Mouse (Mus musculus) embryonic facial prominence, embryonic 10.5 days (tissue): ENCODE results near the gene Cdyl. TPM values are rescaled to one million over a fixed set of nuclear protein-coding genes. Genes with fewer than 3 reads are reported as not detected.

ENCODE experiments used
- DNase-seq: peaks from one replicate; pipeline ENCODE4 v3.0.0-alpha.2; 2017; ENCODE audit warnings: low spot score
- H3K27ac ChIP-seq: fragments of 300-500 bp; sonication (generic); replicated peaks from 2 replicates; pipeline ENCODE4 v1.5.1; 2016; ENCODE audit warnings: mild to moderate bottlenecking
- H3K27me3 ChIP-seq: fragments of 300-500 bp; sonication (generic); replicated peaks from 2 replicates; pipeline ENCODE4 v1.6.1; 2016; ENCODE audit warnings: low read depth, mild to moderate bottlenecking; ENCODE audit not compliant: poor library complexity, severe bottlenecking
- H3K36me3 ChIP-seq: fragments of 300-500 bp; sonication (generic); replicated peaks from 2 replicates; pipeline ENCODE4 v1.6.1; 2016; ENCODE audit warnings: mild to moderate bottlenecking, moderate library complexity
- H3K4me1 ChIP-seq: fragments of 300-500 bp; sonication (generic); 2 replicates; pipeline ENCODE4 v1.6.1; 2016
- H3K4me3 ChIP-seq: fragments of 300-500 bp; sonication (generic); 2 replicates; pipeline ENCODE4 v1.5.1; 2016; ENCODE audit warnings: mild to moderate bottlenecking, moderate library complexity
- H3K9me3 ChIP-seq: fragments of 300-500 bp; sonication (generic); 2 replicates; pipeline ENCODE4 v1.6.1; 2016; ENCODE audit warnings: mild to moderate bottlenecking
- WGBS: fragments of 180-500 bp; shearing (Covaris S2); methylation state at CpG from one replicate; pipeline ENCODE4 v1.1.7; 2016; 5-methylcytosine and 5-hydroxymethylcytosine counted together
- polyA plus RNA-seq: library from polyadenylated mRNA; unstranded; fragments of >200 nt; fragmentation: Nextera tagmentation; extraction: Ambion mirVana; gene quantifications from 2 replicates; pipeline ENCODE4 v1.2.1, GENCODE M21; 2016

Cdyl gene
- polyA plus RNA-seq, 1 experiment from 2014 or later, result 11.8 TPM

DNA sequence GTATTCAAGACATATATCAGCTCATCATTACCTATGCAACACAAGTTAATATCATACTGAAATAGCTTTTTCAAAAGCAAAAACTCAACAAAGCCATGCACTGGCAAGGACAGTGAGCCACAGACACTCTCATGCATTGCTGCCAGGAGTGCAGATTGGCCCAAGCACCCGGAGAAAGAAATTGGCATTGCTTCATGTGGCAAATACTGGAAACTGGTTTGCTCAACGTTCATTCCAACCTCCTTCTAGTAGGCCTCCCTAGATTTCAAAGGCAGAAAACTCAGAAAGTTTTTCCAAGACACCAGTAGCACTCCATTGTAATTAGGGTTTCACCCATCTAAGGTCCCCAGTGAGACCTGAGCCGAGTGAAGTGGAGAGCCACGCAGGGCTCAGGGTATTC lies 6.8 kb upstream of the Cdyl start:
- Histone ChIP-seq H3K9me3 (no peaks in the 10 kb centered on the region), H3K4me3 (no peak overlapping the region), H3K36me3 (no peaks in the 10 kb centered on the region), H3K27ac (no peak overlapping the region), H3K27me3 (no peaks in the 10 kb centered on the region), H3K4me1 (no peaks in the 10 kb centered on the region)
- no peak for DNase-seq
- 86% methylated on average over 4 of the region's 4 CpGs for WGBS

DNA sequence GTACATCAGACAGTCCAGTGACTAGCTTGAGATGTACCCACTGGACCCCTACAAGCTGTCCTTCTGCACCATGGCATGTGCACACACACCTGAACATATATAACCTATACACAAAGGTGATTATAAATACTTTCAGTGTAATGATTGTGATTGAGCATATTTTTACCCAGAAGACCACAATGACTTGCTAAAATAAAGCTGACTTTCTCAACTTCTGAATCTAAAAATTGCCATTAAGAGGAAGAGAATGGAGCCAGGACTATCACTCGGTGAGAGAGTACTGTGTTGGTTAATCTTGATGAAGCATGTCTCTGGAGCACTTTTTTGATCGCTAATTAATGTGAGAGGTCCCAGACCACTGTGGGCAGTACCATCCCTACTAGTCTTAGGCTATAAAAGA lies 2.8 kb upstream of the Cdyl start:
- Histone ChIP-seq H3K4me1 (no peaks in the 10 kb centered on the region), H3K36me3 (no peaks in the 10 kb centered on the region), H3K27me3 (no peaks in the 10 kb centered on the region), H3K27ac (no peak overlapping the region), H3K4me3 (no peak overlapping the region), H3K9me3 (no peaks in the 10 kb centered on the region)
- 92% methylated on average over 2 of the region's 2 CpGs for WGBS
- DNase-seq, result no peak

DNA sequence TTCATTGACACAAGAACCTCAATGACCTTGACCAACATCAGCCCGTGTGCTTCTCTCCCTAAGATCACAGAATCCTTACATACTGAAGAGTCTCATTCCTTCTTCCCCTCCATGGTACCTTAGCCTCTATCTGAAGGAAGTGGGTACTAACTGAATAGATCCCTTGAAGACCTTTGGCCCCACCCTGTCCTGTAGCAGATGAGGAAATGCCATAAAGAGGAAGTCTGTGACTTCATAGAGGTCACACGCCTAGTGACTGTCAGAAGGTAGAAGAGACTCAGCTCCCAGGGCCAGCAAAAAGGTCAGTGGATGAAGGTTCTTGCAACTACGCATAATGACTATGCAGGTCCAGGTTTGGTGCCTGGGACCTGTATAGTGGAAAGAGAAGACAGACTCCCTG lies 5.8 kb downstream of the Cdyl start:
- WGBS, result 86% methylated on average over 3 of the region's 3 CpGs
- DNase-seq, result no peak

DNA sequence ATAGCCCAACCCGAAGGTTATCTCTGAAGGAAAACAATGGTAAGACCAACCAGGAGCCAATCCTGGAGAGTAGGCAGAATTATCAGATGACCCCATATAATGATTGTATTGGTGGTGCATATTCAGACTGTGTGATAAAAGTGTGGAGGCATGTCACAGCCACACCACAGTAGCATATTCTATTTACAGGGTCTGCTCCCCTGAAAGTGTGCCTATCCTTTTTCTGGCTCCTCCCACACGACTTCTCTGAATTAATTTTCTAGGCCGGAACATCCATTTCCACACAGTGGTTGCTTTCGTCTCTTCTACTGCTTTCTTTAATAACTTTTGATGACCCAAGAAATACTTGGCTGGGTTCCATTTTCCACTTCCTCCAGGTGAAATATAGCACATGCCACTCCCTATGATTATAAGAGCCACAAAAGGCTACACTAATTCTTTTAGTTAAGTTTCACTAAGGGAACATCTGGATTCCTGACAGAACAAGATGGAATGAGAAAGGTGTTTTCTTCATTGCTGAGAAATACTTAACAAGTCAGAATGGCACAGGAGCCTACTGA lies 10.4 kb downstream of the Cdyl start:
- no peaks in the 10 kb centered on the region for H3K4me1 ChIP-seq
- no peak overlapping the region for H3K27ac ChIP-seq
- no peak for DNase-seq
- H3K27me3 ChIP-seq, result no peaks in the 10 kb centered on the region
- no peak overlapping the region for H3K4me3 ChIP-seq
- 81% methylated on average over 4 of the region's 4 CpGs for WGBS
- H3K9me3 ChIP-seq, result no peaks in the 10 kb centered on the region
- no peaks in the 10 kb centered on the region for H3K36me3 ChIP-seq

More for the DNA sequence above, 5.8 kb downstream of the Cdyl start:
- Histone ChIP-seq H3K9me3 (no peaks in the 10 kb centered on the region), H3K4me3 (no peak overlapping the region), H3K27ac (no peak overlapping the region), H3K36me3 (no peaks in the 10 kb centered on the region), H3K27me3 (no peaks in the 10 kb centered on the region), H3K4me1 (no peaks in the 10 kb centered on the region)

DNA sequence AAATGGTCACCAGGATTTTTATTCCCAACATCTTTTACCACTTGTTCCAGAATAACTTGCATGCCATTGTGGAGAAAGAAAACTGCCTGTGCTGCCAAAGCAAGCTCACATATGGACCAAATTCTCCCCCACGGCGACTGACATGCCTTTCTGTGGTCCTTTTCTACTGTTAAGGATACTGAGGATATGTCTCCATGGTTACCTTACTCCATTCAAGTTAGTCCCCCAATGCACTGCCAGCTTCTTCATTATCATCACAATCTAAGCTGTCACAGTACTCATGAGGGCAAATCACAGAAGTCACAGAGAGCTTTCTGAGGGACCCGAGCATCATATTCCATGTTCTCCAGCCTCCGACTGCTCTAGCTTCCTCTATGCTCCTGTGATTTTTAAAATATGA lies 11.2 kb downstream of the Cdyl start:
- no peaks in the 10 kb centered on the region for H3K27me3 ChIP-seq
- H3K27ac ChIP-seq, result no peak overlapping the region
- H3K4me3 ChIP-seq, result no peak overlapping the region
- no peaks in the 10 kb centered on the region for H3K4me1 ChIP-seq
- no peaks in the 10 kb centered on the region for H3K9me3 ChIP-seq
- 81% methylated on average over 4 of the region's 4 CpGs for WGBS
- DNase-seq, result no peak
- no peaks in the 10 kb centered on the region for H3K36me3 ChIP-seq

DNA sequence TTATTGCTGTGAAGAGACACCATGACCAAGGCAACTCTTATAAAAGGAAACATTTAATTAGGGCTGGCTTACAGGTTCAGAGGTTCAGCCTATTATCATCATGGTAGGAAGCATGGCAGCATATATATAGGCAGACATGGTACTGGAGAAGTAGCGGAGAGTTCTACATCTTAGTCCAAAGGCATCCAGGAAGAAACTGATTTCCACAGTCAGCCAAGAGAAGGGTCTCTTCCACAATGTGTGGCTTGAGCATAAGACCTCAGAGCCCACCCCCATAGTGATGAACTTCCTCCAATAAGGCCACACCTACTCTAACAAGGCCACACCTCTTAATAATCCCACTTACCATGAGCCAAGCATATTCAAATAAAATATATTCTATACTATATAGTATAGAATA lies 17.3 kb downstream of the Cdyl start:
- 97% methylated on average over 1 of the region's 1 CpGs for WGBS
- no peaks in the 10 kb centered on the region for H3K36me3 ChIP-seq
- no peak overlapping the region for H3K27ac ChIP-seq
- H3K9me3 ChIP-seq, result no peaks in the 10 kb centered on the region
- DNase-seq, result no peak
- no peak overlapping the region for H3K4me3 ChIP-seq
- H3K4me1 ChIP-seq, result no peaks in the 10 kb centered on the region
- no peaks in the 10 kb centered on the region for H3K27me3 ChIP-seq

DNA sequence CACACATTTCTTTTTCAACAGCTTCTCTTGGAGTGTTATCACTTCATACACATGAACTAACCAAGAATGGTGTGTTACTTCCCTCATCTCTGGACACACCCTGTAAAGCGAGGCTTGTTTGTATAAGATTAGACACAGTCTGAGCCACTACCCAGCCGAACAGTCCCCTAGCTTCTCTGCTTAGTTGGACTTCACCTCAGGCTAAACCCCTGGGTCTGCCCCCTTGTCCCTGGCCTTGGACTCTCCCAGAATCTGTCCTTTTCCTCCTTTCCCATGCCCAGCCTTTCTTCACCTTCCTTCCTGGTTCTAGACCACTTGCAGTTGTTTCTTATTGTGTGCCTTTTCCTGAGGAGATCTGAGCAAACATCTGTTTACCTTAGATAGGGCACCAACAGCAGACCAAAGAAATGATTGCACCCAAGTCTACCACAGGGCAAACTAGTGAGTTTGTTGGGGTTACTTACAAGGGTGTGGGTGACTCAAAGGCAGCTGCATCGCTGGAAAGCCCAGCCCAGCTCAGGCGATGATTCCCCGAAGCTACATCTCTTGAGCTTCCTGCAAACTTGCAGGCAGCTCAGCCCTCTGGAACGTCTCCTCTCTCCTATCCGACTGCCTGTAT lies 17.9 kb downstream of the Cdyl start:
- no peak for DNase-seq
- H3K9me3 ChIP-seq, result no peaks in the 10 kb centered on the region
- no peaks in the 10 kb centered on the region for H3K36me3 ChIP-seq
- WGBS, result 72% methylated on average over 7 of the region's 7 CpGs
- no peaks in the 10 kb centered on the region for H3K4me1 ChIP-seq
- no peaks in the 10 kb centered on the region for H3K27me3 ChIP-seq
- H3K27ac ChIP-seq, result no peak overlapping the region
- H3K4me3 ChIP-seq, result no peak overlapping the region

DNA sequence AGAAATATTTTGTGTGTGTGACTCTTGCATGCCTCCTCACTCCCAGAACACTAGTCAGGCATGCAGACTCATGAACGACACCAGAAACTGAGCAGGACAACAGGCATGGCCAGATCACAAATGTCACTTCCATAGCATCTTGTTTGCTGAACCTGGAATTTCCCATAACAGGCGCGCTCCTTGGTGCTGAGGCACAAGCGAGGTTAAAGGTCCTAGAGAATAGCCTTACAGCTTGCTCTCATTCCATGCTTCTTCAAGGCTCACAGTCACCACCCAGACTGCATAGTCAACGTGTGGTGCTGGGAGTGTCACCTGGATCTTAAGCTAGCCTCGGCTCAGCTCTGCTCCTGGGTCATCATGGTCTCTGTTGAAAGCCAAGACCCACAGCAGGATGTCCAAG lies 19.1 kb downstream of the Cdyl start:
- no peaks in the 10 kb centered on the region for H3K36me3 ChIP-seq
- 89% methylated on average over 6 of the region's 6 CpGs for WGBS
- H3K4me1 ChIP-seq, result no peaks in the 10 kb centered on the region
- H3K4me3 ChIP-seq, result no peak overlapping the region
- no peaks in the 10 kb centered on the region for H3K9me3 ChIP-seq
- DNase-seq, result no peak
- no peak overlapping the region for H3K27ac ChIP-seq
- H3K27me3 ChIP-seq, result no peaks in the 10 kb centered on the region

DNA sequence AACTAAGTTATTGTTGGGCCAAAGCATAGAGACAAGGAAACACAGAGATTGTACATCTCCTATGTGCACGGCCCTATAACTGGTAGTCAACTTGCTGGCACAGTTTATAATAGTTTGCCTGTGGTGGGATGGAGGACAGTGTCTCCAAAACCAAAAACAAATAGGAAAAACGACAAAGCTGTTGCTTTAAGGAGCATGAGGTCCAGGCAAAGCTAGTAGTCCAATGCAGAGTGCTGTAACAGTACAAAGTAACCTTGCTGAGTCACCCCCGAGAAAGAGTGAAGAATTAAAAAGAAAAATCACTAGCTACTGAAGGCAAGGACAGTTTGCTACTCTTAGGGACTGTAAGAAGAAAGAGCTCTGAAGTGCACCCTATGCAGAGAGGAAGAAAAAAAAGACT lies 21.7 kb downstream of the Cdyl start:
- 82% methylated on average over 3 of the region's 3 CpGs for WGBS
- Histone ChIP-seq H3K27me3 (no peaks in the 10 kb centered on the region), H3K9me3 (no peaks in the 10 kb centered on the region), H3K27ac (no peak overlapping the region), H3K36me3 (no peaks in the 10 kb centered on the region), H3K4me1 (no peaks in the 10 kb centered on the region), H3K4me3 (no peak overlapping the region)
- DNase-seq, result no peak

DNA sequence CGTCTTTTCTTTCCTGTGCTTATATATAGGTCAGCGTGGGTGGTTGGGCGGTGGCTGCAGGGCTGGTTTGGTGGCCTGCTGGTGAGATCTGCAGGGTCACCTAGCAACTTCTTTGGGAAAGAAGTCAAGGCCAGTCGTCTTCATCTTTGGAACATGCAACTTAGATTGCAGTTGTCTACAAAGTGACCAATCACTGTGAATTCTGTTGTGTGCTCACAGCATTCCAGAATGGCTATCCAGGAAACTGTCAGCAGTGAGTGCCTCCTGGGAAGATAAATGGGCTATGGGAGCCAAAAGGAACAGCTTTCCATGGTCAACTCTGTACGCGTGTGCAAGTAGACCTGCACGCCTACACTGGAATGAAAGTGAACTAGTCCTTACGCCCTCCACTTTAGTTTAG lies 26.6 kb downstream of the Cdyl start:
- Histone ChIP-seq H3K27ac (no peak overlapping the region), H3K36me3 (no peaks in the 10 kb centered on the region), H3K4me3 (no peak overlapping the region), H3K27me3 (no peaks in the 10 kb centered on the region), H3K4me1 (no peaks in the 10 kb centered on the region), H3K9me3 (no peaks in the 10 kb centered on the region)
- WGBS, result 85% methylated on average over 8 of the region's 8 CpGs
- no peak for DNase-seq

DNA sequence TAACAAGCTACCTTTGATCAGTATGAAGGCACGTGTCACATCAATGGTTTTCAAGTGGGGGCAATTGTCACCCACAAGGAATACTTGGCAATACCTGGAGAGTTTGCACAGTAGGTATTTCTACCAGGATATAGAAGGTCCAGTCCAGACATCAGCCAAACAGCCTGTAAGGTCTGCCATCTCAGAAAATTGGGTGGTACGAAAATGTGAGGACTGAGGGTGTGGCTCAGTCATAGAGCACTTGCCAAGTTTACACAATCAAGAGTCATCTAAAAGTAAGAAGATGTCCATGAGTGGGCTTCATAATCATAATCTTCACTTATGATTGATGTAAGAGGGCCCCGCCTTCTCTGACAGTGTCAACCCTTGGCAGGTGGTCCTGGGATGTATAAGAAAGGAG lies 29.9 kb downstream of the Cdyl start:
- no peak overlapping the region for H3K4me3 ChIP-seq
- no peaks in the 10 kb centered on the region for H3K4me1 ChIP-seq
- H3K36me3 ChIP-seq, result no peaks in the 10 kb centered on the region
- H3K27ac ChIP-seq, result no peak overlapping the region
- H3K27me3 ChIP-seq, result no peaks in the 10 kb centered on the region
- DNase-seq, result no peak
- 90% methylated on average over 3 of the region's 3 CpGs for WGBS
- H3K9me3 ChIP-seq, result no peaks in the 10 kb centered on the region

DNA sequence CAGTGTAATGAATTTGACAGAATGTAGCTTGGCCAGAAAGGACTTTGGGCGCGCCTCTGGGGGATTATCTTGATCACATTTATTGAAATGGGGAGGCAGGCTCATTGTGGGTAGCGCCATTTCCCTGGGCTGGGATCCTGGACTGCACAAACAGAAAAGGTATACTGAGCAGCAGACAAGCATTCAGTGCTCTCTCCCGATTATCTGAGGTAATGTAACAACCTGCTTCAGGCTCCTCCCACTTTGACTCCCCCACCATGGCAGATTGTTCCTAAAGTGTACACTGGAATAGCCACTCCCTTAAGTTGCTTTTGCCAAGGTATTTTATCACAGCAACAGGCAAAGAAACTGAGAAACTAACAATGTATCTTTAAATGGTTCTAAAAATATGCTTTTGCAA lies 58.0 kb downstream of the Cdyl start:
- WGBS, result 89% methylated on average over 4 of the region's 4 CpGs
- DNase-seq, result no peak
- no peaks in the 10 kb centered on the region for H3K4me1 ChIP-seq
- H3K4me3 ChIP-seq, result no peak overlapping the region
- H3K27ac ChIP-seq, result no peak overlapping the region
- no peaks in the 10 kb centered on the region for H3K27me3 ChIP-seq
- no peaks in the 10 kb centered on the region for H3K9me3 ChIP-seq
- no peaks in the 10 kb centered on the region for H3K36me3 ChIP-seq

DNA sequence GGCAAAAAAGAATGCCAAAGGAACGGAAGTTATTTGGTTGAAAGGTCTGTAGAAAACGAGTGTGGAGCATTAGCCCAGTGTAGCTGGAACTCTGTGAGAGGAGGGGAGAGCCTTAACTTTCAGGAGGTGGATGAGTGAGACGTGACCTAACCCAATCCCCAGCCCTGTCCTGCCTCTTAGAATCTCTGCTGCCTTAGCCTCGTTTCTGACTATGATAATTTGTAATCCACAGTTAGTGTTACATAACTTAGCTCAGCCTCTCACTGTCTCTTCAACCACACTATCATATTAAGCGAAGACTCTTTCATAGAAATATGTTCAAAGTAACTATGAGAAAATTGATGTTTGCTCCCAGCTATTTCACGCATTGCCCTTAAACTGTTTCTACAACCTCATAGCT lies 59.9 kb downstream of the Cdyl start:
- no peak overlapping the region for H3K4me3 ChIP-seq
- 82% methylated on average over 6 of the region's 6 CpGs for WGBS
- H3K9me3 ChIP-seq, result no peaks in the 10 kb centered on the region
- no peaks in the 10 kb centered on the region for H3K36me3 ChIP-seq
- no peaks in the 10 kb centered on the region for H3K4me1 ChIP-seq
- no peaks in the 10 kb centered on the region for H3K27me3 ChIP-seq
- DNase-seq, result no peak
- no peak overlapping the region for H3K27ac ChIP-seq
